Mouse (Mus musculus) mouse embryonic stem cell (cell line): ENCODE results near the gene Catsper1.

Experiments
- in situ Hi-C, 2 experiments: fragments of 300-500 bp; cut with MboI; formaldehyde crosslinking; loops; 1 replicate in 1 of 2; 3 replicates in 1 of 2; pipeline ENCODE4 v1.14.3; 2019 to 2020; ENCODE audit warnings: low sequenced_read_pairs in 2 of 2, low pct_unique_long_range_greater_than_20kb in 1 of 2, mixed read lengths in 1 of 2; ENCODE audit not compliant: unreplicated experiment in 1 of 2

The Catsper1 gene

DNA sequence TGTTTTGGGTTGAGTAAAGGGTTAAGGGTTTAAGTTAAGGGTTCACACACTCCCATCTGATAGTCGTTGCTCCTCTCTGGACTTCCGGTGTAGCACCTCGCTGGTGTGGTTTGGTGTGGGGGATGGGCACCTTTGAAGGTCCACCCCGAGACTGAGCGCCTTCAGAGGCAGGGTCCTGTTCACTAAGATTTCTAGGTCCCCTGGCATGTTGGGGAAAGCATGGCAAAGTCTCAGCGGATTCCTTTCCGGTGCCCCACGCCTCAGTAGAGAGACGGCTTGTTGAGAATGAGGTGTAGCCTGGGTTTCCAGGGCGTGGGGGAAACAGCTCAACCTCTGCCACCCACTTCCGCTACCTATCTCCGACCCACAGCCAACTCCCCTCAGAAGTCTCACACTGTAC lies 54.1 kb downstream of the Catsper1 start:
- in situ Hi-C loops: no loop called here

- in situ Hi-C loops: no loop called here
These were observed 54.9 kb downstream of the Catsper1 start for GRCm38 (mm10) chr19:5390416-5390815.

DNA sequence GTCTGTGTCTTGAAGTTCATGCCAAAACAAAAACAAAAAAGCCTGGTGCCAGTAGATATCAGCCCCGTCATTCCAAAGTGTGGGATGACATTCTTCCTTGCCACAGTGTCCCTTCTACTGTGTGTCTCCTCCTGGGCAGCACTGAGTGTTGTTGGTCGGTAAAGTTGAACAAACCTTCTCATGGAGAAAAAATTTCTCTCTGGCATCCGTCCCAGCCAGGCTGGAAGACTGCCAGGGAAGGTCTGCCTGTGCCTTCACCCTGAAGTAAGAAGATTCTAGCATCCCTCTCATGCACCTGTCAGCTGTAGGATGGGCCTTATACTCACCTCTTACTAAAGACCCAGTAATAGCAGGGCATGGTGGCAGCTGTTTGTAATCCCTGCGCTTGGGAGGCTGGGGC lies 57.4 kb downstream of the Catsper1 start:
- in situ Hi-C loops: no loop called here
